Mouse (Mus musculus) kidney, adult 18-20 months (tissue): Measurements from ENCODE around the gene Igsf8.
"Not testable (repeated sequence)": the region's sequence is repeated elsewhere in the genome, so short reads cannot be mapped to it uniquely, and the experiment has no call there.

Experiments used
- DNase-seq: peaks from one replicate; pipeline ENCODE4 v3.0.0; 2021

Igsf8 gene

GRCm38 (mm10) chr1:172261477-172262078, at the start of gene Igsf8:
Gene Igsf8, plus strand, starts transcription at chr1:172261641.
- DNase-seq: no peak

DNA sequence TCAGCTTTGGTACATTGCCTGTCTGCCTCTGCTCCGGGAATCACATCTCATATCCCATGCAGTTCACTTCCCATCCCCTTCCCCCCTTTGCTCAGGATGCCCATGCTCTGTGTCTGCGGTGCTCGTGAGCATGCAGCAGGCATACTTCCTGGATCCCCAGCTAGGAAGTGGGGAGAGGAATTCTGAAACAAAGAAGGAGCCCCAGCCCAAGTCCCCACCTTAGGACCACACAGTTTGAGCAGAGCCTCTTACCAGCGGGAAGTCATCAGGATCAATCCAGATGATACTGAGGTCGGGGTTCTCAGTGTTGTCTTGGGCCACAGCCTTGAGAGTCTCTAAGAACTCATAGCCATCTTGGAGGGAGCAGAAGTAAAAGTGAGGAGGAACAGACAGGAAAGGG, 48.7 kb upstream of the Igsf8 start:
- DNase-seq: no peak

GRCm38 (mm10) chr1:172213771-172214170, 47.7 kb upstream of the Igsf8 start:
- DNase-seq: no peak

DNA sequence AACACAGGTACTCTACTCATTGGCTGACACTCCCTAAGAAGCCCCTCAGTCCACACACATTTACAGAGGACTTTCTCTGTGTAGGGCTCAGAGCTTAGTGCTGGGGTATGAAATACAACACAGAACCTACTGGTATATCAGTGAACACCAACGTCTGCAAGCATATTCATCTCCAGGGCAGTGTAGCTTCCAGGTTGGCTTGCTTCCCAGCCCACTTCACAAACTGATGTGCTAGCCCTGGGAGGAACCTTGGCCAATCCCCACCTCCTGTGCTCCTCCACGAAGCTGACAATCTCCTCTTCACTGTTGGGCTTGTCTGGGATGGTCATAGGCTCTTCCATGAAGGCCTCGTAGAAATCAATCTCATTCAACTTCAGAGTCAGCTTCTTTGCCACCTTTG, 46.7 kb upstream of the Igsf8 start:
- no peak for DNase-seq

- DNase-seq: peak; percentile 93
Measured at GRCm38 (mm10) chr1:172217148-172217547, 44.3 kb upstream of the Igsf8 start.

DNA sequence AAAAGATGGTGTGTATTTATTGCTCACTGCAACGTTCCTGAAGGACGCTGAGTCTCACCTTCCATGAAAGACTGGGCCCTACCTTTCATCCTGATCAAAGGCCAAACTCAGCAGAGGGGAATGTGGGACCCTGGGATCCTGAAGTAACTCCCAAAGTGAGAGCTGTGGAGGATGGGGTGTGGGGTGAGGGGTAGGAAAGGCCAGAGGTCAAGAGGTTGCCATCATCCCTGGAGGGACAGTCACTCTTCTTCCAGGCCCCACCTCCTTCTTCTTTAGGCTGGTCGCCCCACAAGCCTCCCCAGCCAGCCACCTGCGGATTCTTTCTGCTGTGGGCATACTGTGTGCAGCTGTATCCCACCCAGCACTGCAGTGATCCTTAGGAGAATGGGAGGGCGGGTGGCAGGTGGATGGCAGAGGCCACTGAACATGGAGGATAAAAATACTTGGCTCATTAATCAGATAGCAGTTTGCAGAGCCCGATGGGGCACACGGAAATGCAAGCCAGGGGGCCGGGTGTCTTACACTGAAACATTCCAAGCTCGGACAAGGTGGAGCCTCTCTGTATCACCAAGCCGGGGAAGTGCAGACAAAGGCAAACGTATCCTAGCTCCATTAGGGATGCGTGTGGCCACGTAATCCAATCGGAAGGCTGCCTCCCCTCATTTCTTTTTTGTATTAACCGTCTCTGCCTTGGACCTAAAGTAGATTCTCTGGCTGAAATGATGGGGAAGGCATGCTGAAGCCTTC, 43.1 kb upstream of the Igsf8 start:
- DNase-seq: no peak

DNA sequence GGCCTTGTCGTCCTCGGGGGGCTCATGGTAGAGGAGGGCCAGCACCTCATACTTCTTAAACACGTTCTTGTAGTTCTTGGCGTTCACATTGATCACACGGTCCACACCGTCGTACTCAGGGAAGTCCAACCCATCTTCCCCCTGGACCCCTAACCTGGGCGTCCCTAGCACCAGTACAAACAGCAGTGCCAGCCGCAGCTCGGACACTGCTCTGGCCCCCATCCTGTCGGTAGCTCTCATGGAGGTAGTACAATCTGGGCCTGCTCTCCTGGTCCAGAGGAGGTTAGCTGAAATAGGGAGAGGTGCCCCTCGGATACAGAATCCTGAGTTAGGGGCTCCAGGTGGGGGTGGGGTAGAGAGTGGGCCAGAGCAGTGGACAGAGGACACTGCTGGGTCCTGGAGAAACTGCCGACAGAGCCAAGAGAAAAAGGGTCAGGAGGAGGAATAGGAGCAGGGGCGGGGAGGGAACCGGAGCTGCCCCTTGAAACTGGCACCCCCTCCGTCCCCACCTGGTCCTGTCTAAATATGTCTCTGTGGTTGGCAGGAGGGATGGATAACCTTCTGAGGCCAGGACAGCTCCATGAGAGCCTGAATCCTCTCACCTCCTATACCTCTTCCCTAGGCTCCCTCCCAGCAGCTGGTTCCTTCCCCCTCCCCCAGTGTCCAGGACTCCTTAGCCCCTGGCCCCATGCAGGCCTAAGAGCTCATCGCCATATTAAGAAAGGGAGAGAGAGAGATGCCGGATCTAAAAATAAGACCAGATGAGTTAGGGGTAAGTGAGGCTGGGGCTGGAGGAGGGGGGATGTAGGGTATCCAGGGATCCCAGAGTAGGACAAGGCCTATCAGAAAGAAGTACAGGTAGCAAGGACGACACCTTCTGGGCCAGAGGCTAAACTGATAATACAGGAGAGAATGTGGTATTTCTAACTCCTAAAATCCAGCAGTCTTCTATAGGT, 41.7 kb upstream of the Igsf8 start, which contains the start of gene Casq1:
Gene Casq1 (minus strand): TSS at position 418 of the 956 bp plus-strand sequence.
- DNase-seq: no peak

- peak; percentile 67 for DNase-seq
Measured at GRCm38 (mm10) chr1:172220414-172220813, 41.0 kb upstream of the Igsf8 start.

DNA sequence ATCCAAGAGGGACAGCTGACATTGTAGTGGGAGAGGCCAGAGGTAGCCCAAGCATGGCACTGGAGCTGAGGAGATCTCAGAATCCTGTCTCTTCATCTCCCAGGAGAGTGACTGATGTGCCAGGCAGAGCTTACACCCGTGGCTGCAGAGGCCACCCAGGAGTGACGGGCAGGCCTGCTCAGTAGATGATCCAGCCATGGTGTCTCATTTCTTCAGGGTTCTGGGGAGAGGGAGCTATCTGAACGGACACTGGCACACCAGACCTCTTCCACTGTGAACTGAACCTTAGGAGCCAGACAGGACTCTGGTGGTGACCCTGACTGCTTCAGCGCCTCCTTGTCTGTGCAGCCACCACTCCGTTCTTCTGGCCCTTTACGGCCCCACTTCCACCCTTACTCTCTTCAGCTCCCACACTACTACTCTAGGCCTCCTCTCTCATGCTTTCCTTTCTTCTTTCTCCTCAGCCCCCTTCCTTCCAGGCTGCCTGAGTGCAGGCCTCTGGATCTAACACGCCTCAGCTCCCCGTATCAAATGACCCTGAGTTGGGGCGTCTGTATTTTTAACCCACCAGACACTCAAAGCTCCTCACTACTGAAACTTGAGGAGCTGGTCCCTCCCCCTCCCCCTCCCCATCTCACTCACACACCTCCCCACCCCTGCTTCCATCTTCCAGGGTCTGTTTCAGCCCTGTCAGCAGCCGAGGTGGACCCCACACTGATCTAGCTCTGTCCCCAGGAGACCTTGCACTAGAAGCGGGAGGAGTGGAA, 40.0 kb upstream of the Igsf8 start:
- no peak for DNase-seq

DNA sequence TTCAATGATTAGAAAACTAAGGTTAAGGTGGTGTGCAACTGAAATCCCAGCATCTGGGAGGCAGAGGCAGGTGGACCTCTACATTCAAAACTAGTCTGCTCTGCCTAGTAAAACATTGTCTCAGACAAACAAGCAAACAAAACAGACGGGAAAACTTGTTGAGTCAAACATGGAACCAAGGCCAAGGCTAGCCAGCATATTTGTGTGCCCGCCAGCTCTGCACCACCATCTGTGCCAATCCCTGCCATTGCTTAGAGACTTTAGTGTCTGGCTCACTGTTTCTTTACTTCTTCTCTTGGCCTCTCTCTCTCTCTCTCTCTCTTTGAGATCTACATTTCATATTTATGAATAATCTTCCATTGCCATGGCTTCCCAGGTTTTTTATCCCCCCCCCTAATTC, 33.2 kb upstream of the Igsf8 start:
- DNase-seq: no peak

DNA sequence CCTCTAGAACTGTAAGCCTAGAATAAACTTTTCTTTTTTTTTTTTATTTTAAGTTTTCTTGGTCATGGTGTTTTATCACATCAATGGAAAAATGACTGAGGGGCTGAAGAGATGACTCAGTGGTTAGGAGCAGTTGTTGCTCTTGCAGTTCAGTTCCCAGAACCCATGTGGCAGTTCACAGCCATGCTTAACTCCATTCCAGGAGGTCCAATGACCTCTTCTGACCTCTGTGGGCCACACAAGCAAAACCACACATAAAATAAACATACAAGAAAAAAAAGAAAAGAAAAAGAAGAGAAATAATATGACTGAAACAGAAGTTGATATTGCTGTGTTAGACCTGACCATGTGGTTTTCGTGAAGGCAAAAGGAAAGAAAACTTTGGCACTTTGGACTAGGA, 32.2 kb upstream of the Igsf8 start:
- DNase-seq: no peak

DNA sequence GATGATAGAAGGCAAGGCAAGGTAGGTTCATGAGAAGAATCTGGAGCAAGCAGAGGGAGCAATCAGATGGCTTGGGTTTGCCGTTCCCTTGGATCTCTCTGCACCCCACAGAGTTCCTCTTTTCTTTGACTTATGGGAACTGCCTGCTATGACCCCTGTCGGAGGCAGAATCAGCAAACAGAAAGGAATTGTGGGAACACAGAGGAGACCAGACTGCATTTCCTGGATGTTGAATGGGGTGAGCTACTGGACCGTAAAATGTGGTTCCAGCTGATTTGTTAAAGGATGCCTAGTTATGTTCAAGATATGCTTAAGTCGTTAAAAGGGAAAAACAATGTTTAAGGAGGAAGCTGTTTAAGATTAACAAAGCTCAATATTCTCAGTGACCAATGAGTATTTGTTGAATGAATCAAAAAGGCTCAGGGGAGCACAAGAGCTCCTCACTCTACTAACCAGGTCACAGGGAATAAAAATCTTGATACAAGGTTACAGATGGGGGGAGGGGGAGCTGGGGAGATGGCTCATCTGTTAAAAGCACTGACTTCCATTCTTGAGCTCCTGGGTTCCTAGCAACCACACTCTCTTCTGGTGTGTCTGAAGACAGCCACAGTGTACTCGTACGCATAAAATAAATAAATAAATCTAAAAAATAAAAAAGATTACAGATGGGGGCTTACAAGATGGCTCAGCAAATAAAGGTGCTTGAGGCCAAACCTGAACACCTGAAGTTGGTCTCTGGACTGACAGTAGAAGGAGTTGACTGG, 20.3 kb upstream of the Igsf8 start:
- no peak for DNase-seq

DNA sequence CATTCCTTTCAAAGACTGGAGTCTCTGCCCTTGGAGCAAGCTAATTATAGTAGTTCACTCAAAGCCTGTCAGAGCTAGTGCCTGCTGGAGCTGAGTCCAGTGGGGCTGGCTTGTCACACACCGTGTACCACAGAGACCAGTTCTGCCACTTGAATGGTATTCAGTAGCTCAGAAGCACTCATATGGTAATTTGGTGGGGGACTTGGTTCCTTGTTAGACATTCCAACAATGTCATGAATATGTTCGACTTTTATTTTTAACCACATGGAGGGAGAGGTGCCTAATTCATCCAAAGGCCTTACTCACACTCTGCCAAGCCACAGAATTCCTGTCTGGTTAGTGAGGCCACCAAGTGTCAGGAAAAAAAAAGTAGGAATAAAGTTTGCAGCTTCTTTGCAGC, 19.0 kb upstream of the Igsf8 start:
- peak; percentile 60 for DNase-seq

DNA sequence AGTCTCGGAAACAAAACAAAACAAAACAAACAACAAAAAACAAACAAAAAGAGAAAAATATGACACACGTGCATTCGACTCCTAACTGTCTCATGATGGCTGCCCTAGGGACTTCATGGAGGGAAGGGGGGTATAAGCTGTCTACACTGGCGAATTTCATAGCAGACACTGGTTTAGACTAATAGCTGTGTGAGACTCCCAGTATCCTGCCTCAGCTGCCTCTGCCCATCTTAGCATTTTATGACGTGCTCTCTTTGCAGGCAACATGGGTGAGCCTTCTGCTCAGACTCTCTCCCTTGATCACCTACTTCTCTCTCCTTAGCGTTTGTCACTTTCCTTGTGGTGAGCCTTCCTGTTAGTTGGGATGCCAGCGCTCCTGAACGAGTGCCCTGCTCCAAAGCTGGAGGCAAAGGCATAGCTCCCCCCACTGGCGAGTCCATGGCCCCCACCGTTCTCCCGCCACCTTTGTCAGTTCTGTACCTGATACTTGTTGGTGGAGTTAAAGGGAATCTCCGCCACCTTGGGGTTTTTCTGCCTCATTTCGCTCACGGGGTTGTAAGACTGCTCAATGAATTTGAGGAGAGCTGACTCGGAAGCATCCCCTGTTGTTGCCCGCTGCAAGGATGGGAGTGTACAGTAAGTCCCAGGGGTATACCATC, 17.8 kb upstream of the Igsf8 start:
- no peak for DNase-seq

DNA sequence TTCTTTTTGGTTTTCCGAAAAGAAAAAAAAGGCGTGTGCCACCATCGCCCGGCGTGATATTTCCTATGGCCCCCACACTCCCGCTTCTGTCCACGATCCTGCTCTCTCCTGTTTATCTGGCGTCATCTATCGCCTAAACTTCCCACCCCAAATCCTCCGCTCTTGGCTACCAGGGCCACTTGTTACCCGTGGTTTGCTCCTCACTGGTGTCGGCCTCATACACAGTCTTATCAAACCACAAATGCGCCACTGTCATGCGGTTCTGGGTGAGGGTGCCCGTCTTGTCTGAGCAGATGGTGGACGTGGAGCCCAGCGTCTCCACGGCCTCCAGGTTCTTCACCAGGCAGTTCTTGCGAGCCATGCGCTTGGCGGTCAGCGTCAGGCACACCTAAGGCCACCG, 16.8 kb upstream of the Igsf8 start:
- DNase-seq: not testable (repeated sequence)

DNA sequence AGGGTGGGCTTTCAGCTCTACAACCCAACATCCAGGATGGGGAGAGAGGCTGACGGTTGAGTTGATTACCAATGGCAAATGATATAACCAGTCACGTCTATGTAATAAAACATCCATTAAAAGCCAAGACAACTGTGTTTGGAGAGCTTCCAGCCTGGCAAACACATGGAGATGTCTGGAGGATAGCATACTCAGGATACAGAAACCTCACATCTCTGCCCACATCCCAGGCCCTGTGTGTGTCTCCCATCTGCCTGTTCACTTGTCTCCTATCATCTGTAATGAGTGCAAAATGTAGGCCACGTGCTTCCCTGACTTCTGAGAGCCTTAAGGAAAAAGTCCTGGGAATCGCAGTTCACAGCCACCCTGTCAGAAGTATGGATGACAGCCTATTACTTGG, 14.2 kb upstream of the Igsf8 start:
- DNase-seq: no peak

DNA sequence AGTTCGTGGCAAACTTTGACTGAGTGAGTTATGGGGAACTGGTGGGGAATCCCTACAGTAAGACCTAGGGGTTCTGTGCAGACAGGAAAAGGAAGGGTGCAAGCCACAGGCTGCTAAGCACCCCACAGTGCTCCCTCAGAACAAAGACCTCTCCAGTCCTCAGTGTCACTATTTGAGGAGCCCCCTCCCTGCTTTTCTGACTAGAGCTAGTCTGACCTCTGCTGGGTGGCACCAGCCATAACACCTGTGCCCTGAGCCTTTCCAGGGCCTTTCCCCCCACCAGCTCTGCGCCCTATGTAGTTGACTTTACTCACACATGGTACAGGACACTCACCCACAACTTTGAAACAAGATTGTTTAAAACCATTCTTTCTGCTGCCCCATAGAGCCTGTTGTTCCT, 13.8 kb upstream of the Igsf8 start:
- DNase-seq: peak; percentile 22

GRCm38 (mm10) chr1:172258314-172258713, 3.1 kb upstream of the Igsf8 start, which contains the start of gene Atp1a4:
Gene Atp1a4, minus strand, starts transcription at chr1:172258414.
- no peak for DNase-seq

DNA sequence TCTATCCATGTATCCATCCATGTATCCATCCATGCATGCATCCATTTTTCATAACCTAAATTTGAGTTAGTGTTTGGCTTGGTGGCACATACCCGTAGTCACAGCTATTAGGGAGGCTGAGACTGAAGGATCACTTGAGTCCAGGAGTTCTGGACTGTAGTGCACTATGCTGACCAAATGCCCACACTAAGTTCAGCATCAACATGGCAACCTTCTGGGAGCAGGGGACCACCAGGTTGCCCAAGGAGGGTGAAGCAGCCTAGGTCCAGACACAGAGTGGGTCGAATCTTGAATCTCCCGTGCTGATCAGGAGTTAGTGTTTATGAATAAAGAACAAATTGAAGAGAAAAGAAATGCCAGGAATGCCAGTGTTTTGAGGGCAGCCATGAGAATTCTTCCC, 9.8 kb downstream of the Igsf8 start:
- no peak for DNase-seq

GRCm38 (mm10) chr1:172271765-172272164, 10.3 kb downstream of the Igsf8 start:
- no peak for DNase-seq

DNA sequence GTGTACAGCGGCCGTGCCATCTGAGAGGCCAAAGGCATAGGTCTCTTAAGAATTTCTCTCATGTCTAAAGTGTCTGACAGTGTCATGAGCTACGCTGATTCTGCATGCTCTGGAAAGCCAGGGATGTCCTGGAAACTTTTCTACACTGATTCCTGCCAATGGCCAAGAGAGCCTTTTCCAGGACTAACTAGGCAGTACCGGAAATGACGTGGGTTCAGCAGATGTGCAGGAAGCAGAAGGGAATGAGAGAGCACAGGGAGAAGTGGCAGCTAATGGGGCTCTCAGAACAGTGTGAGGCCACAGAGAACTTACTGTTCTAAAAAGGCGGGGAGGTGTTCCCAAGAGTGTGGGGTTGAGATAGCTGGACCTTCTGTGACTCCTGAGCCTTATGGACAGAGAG, 11.9 kb downstream of the Igsf8 start:
- DNase-seq: no peak
